Mouse (Mus musculus) cerebellum, adult 9-11 months (tissue): ENCODE data around the gene Pml.
"Not testable (repeated sequence)": the region's sequence is repeated elsewhere in the genome, so short reads cannot be mapped to it uniquely, and the experiment has no call there.

Source experiments
- DNase-seq: peaks from one replicate; pipeline ENCODE4 v3.0.0; 2022

Gene Pml

GRCm38 (mm10) chr9:58271109-58271508, 21.5 kb upstream of the Pml start:
- no peak for DNase-seq

- no peak for DNase-seq
These were observed 20.5 kb upstream of the Pml start for GRCm38 (mm10) chr9:58270081-58270480.

- peak; percentile 49 for DNase-seq
These were observed 19.1 kb upstream of the Pml start for GRCm38 (mm10) chr9:58268384-58269313.

- no peak for DNase-seq
These were observed 17.5 kb upstream of the Pml start for GRCm38 (mm10) chr9:58267046-58267445.

- no peak for DNase-seq
These were observed 17.0 kb upstream of the Pml start for GRCm38 (mm10) chr9:58266571-58267011.

GRCm38 (mm10) chr9:58265368-58265767, 15.8 kb upstream of the Pml start:
- DNase-seq: no peak

GRCm38 (mm10) chr9:58262507-58262906, 12.9 kb upstream of the Pml start:
- DNase-seq: no peak

- no peak for DNase-seq
These were observed 6.4 kb upstream of the Pml start for GRCm38 (mm10) chr9:58255704-58256685.

- DNase-seq: no peak
These were observed 5.5 kb upstream of the Pml start for GRCm38 (mm10) chr9:58255105-58255504.

GRCm38 (mm10) chr9:58253805-58254122, 4.2 kb upstream of the Pml start:
- not testable (repeated sequence) for DNase-seq

- peak; percentile 93 for DNase-seq
These were observed 3.6 kb upstream of the Pml start, which contains the start of gene Stoml1 for GRCm38 (mm10) chr9:58253033-58253804. Stoml1 (plus strand) TSS chr9:58253164.

- not testable (repeated sequence) for DNase-seq
These were observed 1.1 kb upstream of the Pml start for GRCm38 (mm10) chr9:58250730-58251129.

GRCm38 (mm10) chr9:58250322-58250721, 736 bp upstream of the Pml start:
- no peak for DNase-seq

GRCm38 (mm10) chr9:58248746-58249413, 706 bp downstream of the Pml start:
- no peak for DNase-seq

GRCm38 (mm10) chr9:58247064-58247759, 2.4 kb downstream of the Pml start:
- peak; percentile 78 for DNase-seq

- DNase-seq: no peak
These were observed 3.4 kb downstream of the Pml start for GRCm38 (mm10) chr9:58246083-58246591.

- DNase-seq: no peak
These were observed 5.9 kb downstream of the Pml start for GRCm38 (mm10) chr9:58243696-58244095.

GRCm38 (mm10) chr9:58242696-58243095, 6.9 kb downstream of the Pml start:
- DNase-seq: no peak

GRCm38 (mm10) chr9:58241780-58242485, 7.7 kb downstream of the Pml start:
- no peak for DNase-seq

- no peak for DNase-seq
These were observed 15.0 kb downstream of the Pml start for GRCm38 (mm10) chr9:58234502-58235015.
